Mouse (Mus musculus): ENCODE data around the gene Agrn.

Agrn gene

DNA sequence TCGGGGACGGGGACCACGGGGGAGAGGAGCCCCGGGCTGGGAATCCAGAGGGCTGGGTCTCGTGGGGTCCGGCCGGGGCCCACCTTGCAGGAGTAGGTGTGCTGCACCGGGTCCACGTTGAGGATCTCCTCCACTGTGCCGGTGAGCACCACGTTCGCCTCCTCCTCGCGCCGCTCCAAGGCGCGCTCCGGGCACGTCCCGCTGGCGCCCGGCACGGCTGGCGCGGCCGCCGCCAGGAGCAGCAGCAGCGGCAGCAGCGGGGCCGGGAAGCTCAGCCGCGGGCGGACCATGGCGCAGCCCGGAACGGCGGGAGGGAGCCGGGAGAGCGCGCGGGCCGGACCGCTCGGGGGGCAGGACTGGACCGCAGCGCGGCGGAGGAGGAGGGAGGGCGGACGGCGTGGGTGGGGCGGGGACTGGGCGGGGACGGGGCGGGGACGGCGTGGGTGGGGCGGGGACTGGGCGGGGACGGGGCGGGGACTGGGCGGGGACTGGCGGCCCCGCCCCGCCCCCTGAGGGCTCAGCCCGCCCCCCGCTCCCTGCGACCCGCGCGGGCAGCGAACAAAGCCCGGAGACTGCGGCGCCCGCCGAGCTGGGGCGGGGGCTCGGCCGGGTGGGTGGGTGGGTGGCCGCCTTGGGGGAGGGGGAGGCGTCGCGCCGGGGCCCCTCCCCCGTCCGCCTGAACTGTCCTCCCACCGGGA, at the start of gene Agrn:
Gene Agrn (minus strand): TSS at position 358 of the 698 bp plus-strand sequence.
- DNase-seq, result peak; percentile 71

DNA sequence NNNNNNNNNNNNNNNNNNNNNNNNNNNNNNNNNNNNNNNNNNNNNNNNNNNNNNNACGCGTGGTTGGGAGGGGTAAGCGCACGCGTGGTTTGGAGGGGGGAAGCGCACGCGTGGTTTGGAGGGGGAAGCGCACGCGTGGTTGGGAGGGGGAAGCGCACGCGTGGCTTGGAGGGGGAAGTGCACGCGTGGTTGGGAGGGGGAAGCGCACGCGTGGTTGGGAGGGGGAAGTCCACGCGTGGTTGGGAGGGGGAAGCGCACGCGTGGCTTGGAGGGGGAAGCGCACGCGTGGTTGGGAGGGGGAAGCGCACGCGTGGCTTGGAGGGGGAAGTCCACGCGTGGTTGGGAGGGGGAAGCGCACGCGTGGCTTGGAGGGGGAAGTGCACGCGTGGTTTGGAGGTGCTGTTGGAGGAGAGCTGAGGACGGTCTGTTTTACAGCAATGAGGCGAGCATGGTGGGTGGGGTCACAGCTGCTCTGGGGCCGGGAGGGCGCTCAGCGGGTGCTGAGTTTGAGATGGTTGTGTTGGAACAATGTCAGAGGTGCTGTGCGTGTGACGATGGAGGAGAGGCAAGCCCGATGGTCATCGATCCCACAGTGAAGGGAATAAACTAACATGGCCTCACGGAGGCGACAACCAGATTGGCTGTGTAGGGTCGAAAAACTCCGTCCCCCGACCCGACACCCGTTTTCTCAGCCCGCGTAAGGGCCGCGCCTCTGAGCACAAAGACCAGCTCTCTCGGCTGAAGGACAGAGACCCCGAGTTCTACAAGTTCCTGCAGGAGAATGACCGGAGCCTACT, 39.6 kb upstream of the Agrn start:
- no peak for DNase-seq

DNA sequence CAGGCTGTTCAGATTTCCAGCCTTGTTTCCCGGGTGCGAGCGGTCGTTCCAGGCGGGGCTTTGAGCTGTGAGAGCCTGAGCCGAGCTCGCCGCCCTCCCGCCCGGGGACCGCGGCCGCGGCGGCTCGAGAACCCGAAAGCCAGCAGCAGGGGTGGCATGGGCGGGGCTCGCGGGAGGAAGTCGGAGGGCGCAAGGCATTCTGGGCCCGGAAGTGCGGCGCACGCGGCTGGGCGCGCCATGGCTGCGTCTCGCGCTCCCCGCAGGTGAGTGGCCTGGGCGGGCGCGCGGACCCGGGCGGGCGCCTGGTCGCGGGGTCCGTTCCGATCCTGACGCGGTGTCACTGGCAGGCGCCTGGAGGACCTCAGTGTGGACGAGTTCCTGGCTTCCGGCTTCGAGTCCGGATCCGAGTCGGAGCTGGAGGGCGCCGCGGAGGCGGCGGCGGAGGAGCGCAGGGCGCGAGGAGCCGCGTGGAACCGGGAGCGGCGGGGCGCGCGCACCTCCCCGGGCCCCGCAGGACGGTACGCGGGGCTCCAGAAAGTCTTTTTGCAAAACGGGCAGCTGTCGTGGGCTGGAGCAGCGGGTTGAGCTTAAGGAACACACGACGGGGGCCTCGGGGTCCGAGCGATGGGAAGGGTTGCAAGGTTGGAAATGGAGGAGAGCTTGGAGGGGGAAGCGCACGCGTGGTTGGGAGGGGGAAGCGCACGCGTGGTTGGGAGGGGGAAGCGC, 38.7 kb upstream of the Agrn start, which contains the start of gene Noc2l:
Gene Noc2l (plus strand): TSS at position 203 of the 726 bp plus-strand sequence.
- DNase-seq, result peak; percentile 90

GRCm38 (mm10) chr4:156235360-156235770, 38.1 kb upstream of the Agrn start:
- no peak for DNase-seq

GRCm38 (mm10) chr4:156234701-156235213, 37.5 kb upstream of the Agrn start, which contains the start of gene Plekhn1:
TSS of gene Plekhn1 (minus strand) at chr4:156234857.
- DNase-seq, result peak; percentile 81

GRCm38 (mm10) chr4:156234021-156234501, 36.8 kb upstream of the Agrn start:
- DNase-seq, result no peak

DNA sequence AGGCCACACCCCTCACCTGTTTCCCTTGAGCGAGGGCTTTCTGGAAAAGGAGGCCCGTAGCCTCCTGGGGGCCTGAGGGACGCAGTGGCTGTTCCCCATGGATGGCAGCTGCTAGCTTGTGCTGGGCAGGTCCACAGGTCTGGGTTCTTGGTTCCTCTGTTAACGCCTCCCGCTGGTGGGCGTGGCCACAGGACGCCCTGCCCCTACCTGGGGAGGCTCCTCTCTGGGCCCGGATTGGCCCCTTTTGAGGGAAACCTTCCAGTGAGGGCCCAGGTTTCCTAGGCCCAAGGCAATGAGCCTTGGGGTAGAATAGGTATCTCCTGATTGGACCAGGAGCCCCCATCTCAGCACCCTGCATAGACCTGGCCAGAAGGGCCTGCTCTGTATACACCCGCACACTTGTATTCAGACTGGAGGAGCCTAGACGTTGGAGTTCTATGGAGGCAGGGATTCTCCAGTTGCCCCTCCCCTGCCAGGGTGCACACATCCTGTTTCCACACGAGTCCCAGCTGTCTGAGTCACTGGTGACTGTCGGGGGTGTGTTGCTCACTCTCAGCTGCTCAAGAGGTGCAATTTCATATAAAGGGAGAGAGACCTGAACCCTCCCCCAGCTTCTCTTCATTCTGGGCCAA, 31.2 kb upstream of the Agrn start:
- no peak for DNase-seq

GRCm38 (mm10) chr4:156227752-156228392, 30.6 kb upstream of the Agrn start:
- no peak for DNase-seq

DNA sequence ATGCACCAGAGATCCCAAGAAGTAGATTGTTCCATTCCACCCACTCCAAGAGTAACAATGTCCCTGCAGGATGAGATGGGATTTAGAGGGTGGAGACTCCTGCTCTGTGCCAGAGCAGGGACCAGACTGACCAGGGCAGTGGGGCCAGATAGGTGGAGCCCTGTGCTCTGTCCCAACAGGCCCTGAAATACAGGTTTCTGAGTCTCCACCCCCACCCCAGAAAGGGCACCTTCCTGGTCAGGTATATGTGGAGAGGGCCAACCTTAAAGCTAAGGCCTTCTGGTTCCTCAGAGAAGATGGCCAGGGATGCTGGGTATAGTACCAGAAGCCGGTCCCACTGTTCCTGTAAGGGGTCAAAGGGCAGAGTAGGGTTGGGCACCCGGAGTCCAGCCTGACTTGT, 27.0 kb upstream of the Agrn start:
- DNase-seq, result no peak

DNA sequence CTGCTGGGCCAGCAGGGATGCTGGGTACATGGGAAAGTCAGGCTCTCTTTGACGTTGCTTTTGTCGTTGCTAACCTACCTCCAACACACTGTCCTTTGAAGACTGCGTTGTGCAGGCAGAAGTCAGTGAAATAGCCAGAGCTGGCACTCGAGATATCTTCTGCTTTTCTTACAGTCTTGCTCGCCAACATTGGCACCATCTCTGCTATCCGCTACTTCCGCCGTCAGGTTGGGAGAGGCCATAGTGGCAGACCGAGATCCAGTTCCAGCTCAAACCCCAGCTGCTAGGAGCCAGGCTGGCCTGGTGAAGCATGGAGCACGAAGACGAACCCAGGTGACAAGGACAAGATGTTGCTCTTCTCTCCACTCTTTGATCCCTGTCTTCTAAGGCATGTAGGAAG, 22.6 kb upstream of the Agrn start:
- DNase-seq, result no peak

DNA sequence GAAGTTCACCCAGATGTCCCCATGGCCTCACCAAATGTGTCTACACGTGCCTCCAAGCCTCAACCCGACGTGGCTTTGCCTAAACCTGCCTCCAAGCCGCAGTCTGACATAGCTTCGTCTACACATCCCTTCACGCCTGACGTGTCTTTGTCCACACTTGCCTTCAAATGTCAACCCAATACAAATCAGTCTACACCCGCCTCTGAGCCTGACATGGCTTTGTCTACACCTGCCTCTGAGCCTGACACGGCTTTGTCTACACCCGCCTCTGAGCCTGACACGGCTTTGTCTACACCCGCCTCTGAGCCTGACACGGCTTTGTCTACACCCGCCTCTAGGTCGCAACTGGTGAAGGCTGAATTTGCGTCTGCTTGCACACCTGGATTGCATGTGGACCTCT, 20.6 kb upstream of the Agrn start:
- DNase-seq, result no peak

DNA sequence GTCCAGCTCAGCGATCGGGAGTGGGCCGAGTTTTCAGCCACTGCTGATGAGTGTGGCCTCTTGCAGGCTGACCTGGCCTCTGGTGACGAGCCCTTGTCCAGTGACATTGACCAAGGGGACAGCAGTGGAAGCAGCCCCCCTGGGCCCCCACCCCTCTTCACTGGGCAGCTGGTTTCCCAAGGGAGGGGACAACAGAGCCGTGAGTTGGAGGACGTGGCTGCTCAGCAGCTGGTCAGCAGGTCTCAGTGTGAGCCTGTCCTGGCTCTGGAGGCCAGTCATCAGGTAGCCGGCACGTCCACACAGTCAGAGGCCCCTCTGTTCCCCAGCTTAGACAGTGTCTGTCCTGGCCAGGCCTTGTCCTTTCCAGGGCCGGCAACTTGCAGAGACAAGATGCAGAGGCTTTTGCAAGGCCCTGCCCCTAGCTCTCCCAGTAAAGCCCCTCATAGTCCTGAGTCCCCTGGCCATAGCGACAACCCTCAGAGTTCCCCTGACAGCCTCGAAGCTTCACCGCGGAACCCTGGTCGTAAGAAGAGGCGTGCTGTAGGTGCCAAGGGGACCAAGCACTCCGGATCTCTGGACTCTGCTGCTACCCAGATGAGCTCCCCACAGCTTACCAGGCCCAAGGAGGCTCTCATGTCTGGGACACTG, 19.9 kb upstream of the Agrn start:
- DNase-seq, result no peak

DNA sequence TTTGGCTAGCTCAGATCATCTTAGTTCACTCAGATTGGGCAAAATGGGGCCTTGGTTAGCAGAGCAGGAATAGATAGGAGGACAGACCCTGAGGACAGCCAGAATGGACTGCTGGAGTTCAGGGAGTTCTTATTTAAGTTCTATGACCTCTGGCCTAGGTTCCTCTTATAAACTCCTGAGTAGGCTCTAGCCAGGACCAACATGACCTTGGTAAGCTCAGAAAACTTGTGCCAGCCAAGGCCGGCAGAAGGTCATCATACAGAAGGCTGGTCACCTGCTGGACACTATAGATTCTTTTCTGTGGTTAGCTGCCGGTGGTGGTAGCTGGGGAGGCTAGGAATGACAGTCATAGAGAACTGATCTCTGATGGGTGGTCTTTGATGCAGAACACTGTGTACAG, 18.9 kb upstream of the Agrn start:
- no peak for DNase-seq

GRCm38 (mm10) chr4:156215649-156216048, 18.4 kb upstream of the Agrn start, which contains the start of gene Perm1:
TSS of gene Perm1 (plus strand) at chr4:156215868.
- no peak for DNase-seq

- no peak for DNase-seq
Measured at GRCm38 (mm10) chr4:156213134-156213533, 15.8 kb upstream of the Agrn start.

DNA sequence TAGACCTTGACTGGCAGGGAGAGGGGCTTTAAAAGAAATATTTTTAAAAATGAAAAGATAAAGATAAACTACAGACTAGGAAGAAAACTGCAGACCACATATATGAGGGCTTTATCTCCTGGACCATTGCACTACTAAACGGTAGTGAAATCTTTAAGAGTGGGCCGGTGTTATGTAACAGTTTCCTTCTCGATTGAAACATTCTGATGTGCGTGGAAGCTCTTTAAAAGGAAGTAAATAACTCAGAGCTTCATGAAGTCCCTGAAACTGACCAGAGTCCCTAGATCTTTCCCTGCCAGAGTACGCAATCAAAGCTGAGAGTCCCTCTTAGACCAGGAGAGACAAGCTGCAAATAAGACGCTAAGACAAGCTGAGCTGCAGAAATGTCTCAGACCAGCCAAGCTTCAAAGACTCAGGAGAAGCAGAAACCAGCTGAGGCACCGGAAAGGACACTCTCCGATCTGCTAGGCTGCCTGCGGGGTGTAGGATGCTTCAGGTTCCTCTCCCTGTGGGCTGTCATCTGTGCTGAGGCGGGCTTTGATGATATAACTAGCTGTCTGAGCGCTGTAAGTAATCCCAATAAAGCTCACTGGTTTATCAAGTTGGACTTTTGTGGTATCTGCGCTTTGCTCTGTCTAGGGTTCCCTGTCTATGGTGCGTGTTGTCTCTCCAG, 12.8 kb upstream of the Agrn start:
- no peak for DNase-seq

DNA sequence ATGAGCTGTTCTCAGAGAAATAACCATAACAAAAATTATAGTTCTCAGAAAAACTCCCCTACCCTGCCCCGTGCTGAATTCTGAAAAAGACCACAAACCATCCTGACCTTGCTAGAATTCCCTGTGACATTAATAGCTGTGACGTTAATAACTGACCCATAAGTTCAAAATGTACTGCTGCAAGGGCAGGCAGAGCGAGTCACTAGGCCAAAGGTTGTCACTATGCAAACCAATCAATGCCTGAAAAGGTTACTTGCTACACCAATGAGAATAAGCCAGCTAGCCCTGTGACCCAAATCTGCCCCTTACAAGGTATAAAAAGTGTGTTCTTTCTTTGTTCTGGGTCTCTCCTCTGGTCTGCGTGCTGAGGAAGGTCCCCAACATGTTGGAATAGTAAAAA, 11.6 kb upstream of the Agrn start:
- no peak for DNase-seq

DNA sequence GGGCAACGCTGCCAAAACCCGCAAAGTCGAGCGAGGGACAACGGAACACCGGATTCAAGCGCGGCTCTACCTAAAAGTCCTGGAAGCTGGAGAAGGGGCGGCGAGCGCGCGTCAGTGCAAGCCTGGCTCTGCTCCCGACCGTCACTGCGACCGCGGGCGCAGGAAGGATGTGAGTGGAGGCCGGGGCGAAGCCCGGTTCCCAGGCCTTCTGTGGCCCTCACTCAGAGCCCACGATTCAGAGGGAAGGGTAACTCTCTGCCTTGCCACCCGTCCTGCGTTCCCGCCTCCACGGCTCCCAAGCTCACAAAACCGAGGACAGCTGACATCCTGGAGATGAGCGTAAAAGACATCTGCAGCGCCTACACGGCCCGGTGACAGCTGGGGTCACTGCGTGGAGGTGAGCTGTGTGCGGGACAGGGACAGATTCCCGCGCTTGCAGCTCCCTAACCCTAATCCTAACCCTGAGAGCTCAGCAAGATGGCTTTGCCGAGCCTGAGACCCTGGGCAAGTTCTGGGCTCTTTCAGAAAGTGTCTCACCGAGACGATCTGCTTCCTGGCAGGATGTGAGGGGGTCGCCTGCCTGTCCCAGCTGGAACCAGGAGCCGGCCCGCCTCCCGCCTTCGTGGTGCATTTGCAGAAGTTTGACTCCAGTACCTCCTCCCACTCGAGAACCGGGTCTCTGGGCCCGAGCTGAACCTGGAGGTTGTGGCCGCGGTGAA, 6.3 kb upstream of the Agrn start:
- no peak for DNase-seq

- peak; percentile 73 for DNase-seq
Measured at GRCm38 (mm10) chr4:156203001-156203412, 5.7 kb upstream of the Agrn start, which contains the start of gene AW011738. TSS of gene AW011738 (plus strand) at chr4:156203304.

DNA sequence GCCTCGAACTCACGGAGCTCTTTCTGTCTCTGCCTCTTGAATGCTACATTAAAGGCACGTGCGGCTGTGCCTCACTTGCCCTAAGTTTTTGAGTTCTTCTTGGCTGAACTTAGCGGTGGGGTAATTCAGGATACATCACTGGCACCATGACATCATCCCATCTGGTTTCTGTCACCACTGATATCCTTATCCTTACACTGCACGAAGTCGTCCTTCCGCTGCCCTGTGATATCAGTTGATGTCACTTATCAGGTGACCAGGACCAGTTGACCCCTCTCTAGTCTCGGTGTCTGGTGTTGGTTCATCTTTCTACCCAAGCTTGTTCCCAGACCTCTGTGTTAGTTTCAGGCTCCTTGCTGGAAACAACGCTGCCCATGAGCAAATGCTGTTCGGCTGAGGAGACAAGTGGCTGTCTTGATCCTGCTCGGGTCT, 5.2 kb upstream of the Agrn start:
- no peak for DNase-seq
